Mouse (Mus musculus) gonadal fat pad, adult 2 months (tissue): Measurements from ENCODE around the gene Pskh1. TPM values are rescaled to one million over a fixed set of nuclear protein-coding genes. Genes with fewer than 3 reads are reported as not detected.

Experiments
- DNase-seq: peaks from one replicate; pipeline ENCODE4 v3.0.0-alpha.2; 2012; ENCODE audit warnings: low read depth
- polyA plus RNA-seq: library from polyadenylated mRNA; depleted of rRNA; stranded (reverse); fragments of >200 nt; gene quantifications from 2 replicates; pipeline ENCODE4 v1.2.3, GENCODE M21; 2012; rRNA removed

Gene Pskh1
- 47.8 and 51.9 TPM in 2 replicates for polyA plus RNA-seq

DNA sequence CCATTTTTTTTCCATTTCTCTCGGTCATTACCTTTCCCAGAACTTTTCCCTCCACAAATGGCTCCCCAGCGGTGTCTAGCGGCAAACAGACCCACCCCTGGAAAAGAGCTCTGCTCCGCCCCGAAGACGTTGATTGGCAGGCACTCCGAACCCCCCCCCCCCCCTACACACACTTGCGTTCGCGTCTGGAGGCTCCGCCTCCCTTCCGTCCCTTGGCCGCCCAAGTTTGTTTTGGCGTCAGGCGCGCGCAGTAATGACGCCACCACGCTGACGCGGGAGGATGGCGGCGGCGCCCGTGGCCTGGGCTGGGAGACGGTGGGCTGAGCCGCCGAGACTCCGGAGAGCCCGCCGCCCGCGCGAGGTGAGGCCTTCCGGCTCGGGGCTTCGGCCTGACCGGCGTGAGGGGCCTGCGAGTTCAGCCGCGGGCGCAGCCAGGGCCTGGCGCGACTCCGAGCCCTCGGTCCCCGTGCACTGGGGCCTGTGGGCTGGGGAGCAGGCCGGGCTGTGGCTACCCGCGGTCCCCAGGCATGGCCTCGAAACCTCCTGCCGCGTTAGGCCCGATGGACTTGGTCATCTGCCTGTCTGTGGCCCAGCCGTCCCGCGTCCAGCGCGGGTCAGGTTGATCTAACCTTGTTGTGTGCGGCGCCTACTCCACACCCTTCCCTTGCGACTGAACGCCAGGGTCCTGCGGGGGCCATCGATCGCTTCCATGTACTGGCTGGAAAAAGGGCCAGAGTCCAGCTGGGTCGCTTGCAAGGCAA, at the start of gene Pskh1:
Pskh1 (plus strand) TSS at position 262 of the 761 bp plus-strand sequence.
- no peak for DNase-seq

DNA sequence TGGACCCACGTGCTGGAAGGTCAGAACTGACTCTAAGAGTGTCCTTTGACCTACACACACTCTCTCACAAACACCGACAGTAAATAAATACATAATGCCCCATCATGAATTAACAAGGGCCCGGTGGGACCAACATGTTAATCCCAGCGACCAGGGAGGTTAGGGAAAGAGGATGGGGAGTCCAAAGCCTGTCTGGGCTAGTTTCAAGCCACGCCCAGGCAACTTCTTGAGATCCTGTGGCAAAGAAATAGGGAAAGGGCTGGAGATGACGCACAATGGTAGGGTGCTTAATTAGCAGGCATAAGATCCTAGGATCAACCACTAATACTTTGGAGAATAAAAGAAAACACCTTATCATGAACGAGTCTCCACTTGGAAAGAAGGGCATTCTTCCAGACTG, 49.6 kb upstream of the Pskh1 start:
- no peak for DNase-seq

DNA sequence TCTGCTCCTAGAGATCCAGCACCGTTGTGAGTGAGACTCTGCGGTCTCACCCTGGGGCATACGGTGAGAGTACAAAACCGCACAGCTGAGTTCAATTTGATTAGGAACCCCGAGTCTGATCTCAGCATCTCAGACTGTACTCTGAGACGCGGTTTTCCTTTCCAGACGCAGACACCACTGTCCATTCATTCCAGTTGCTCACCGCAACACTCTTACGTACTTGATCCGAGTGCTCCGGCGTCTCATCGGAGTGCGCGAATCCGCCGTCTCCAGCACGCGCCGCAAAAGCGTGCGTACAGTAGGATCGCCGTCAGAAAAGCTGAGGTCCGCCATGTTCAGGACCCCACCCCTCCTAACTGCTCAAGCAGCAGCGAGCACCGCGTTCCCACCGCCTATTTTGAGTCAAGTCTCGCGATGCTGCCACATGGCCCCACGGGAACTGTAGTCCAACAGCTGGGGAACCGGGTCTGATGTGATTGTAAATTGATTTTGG, 48.5 kb upstream of the Pskh1 start:
- no peak for DNase-seq

DNA sequence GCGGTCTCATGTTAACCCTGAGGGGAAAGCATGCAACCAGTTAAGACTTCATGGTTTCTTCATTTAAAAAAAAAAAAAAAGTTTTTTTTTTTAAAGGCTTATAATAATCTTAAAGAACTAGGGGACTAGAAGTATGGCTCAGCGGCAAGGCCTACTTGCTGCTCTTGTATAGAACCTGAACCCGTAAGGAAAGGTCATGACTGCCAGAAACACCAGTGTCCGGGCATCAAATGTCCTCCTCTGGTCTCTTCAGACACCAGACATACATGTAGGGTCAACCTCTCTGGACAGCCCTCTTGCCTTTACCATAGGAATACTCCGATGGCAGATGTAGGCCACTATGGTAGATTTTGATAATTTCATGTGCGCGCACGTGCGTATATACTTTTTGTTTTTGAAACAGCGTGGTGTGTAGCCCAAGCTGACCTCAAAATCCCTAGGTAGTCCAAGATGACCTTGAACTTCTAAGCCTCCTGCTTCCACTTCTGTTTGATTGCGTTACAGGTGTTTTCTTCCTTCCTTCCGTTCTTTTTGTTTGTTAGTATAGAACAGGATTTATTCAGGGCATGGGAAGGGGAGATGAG, 48.0 kb upstream of the Pskh1 start:
- DNase-seq, result no peak

DNA sequence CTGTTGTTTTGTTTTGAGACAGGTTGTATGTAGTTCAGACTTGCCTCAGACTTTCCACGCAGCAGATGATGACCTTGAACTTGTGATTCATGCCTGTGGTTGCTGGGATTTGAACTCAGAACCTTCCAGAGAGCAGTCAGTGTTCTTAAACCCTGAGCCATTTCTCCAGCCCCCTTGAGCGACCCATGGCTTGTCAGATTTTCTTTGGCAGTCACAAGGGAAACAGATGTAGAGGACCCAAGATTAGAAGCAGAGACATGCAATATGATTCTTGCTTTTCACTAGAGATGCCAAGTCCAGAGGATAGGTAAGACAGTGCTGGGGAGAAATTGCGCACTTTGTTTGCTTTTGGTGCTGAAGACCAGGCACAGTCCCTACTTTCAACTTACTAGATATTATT, 47.1 kb upstream of the Pskh1 start, which contains the start of gene Cenpt:
Cenpt (minus strand) TSS at position 101 of the 400 bp plus-strand sequence.
- DNase-seq, result no peak

DNA sequence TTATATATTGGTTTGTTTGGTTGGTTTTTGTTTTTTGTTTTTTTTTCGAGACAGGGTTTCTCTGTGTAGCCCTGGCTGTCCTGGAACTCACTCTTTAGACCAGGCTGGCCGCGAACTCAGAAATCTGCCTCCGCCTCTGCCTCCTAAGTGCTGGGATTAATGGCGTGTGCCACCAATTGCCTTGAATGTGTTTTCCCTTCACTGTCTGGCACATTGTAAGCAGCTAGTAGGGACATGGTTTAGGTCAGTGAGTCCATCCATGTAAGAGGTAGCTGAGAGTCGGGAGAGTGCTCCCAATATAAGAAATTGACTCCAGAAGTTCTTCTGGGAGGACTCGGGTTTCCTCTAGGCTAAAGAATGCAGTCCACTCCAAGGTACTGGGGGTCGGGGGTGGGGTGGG, 45.9 kb upstream of the Pskh1 start:
- no peak for DNase-seq

DNA sequence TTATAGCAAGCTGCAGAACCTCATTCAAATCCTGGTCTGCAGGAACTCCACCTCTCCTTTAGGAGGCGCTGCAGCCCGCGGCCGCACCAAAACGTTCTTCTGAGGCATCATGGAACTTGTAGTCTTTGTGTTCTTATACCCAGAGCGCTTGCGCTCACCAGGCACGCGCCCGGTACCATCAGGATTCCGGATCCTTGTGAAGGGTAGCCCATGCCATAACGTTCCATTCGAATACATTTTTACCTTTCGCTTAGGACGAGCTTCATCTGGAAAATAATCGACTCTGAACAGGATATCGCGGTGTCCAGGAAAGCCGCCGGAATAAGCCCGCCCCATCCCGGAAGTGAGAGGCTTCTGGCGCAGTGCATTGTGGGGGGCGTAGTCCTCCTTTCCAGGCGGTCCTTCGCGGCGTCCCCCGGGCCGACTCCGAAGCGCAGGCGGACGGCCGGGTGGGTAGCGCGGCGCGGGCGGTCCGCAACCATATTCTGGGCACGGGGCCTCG, 45.5 kb upstream of the Pskh1 start, which contains the start of gene Thap11:
Thap11 (plus strand) TSS at position 418 of the 502 bp plus-strand sequence.
- no peak for DNase-seq

DNA sequence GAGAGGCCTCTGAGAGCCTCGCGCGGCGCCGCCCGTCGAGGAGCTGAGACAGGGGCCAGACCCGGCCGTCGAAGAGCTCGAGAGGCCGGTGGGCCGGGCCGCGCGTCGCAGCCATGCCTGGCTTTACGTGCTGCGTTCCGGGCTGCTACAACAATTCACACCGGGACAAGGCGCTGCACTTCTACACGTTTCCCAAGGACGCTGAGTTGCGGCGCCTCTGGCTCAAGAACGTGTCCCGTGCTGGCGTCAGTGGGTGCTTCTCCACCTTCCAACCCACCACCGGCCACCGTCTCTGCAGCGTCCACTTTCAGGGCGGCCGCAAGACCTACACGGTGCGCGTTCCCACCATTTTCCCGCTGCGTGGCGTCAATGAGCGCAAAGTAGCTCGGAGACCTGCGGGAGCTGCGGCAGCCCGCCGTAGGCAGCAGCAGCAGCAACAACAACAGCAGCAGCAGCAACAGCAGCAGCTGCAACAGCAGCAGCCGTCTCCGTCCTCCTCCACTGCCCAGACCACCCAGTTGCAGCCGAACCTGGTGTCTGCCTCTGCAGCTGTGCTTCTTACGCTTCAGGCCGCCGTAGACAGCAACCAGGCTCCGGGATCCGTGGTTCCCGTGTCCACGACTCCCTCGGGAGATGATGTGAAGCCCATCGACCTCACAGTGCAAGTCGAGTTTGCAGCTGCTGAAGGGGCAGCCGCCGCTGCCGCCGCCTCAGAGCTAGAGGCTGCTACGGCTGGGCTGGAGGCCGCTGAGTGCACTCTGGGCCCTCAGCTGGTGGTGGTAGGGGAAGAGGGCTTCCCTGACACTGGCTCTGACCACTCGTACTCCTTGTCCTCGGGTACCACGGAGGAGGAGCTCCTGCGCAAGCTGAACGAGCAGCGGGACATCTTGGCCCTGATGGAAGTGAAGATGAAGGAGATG, 44.7 kb upstream of the Pskh1 start:
- DNase-seq, result no peak

DNA sequence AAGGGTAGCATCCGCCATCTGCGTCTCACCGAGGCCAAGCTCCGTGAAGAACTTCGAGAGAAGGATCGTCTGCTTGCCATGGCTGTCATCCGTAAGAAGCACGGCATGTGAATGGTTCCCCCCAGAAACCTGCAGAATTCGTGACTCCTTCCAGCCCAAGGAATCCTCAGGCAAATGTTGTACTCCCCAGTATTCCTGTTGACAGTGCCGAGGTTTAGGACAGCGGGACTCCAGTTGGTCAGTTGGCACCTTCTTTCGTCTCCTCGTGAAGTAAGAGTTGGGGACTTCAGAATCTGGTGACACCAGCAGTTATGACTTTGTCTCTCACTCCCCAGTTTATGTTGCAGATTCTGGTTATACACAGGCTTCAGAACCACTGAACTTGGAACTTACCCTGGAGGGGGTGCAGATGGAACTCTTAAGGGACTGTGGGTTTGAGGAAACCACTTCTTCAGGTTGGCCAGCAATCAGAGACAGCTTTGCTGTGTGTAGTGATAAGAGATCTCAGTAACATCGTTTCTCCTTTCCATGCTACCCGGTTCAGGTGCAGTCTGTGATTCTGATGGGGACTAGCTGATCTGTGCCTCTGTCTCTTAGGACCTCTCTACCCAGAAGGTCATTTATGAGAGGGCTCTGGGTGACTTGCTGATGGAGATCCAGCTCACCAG, 43.9 kb upstream of the Pskh1 start:
- DNase-seq, result no peak

DNA sequence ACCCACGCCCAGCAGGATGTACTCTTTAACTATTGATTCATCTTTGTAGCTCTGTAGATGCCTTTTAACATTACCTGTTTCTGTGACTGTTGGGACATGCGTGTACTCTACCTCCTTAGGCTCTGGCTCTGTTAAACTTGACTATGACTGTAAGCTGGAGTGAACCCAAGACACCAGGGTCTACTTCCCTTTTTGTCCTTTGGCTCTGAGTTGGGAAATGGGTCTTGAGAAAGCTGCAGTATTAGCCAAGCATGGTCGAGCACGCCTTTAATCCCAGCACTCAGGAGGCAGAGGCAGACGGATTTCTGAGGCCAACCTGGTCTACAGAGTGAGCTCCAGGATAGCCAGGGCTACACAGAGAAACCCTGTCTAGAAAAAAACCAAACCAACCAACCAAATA, 41.7 kb upstream of the Pskh1 start:
- no peak for DNase-seq

DNA sequence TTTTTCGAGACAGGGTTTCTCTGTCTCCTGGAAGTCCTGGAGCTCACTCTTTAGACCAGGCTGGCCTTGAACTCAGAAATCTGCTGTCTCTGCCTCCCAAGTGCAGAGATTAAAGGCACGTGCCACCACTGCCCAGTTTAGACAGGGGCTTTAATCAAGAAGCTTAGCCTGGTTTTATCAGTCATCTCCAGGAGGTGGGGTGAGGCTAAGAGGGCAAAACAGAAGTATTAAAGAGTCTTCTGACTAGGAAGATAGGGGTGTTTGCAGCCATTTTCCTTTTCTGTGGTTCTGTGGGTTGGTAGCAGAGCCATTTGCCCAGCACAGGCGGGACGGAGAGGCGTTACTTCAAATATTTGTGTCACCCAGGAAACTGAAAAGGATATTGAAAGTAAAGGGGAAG, 40.9 kb upstream of the Pskh1 start:
- no peak for DNase-seq

DNA sequence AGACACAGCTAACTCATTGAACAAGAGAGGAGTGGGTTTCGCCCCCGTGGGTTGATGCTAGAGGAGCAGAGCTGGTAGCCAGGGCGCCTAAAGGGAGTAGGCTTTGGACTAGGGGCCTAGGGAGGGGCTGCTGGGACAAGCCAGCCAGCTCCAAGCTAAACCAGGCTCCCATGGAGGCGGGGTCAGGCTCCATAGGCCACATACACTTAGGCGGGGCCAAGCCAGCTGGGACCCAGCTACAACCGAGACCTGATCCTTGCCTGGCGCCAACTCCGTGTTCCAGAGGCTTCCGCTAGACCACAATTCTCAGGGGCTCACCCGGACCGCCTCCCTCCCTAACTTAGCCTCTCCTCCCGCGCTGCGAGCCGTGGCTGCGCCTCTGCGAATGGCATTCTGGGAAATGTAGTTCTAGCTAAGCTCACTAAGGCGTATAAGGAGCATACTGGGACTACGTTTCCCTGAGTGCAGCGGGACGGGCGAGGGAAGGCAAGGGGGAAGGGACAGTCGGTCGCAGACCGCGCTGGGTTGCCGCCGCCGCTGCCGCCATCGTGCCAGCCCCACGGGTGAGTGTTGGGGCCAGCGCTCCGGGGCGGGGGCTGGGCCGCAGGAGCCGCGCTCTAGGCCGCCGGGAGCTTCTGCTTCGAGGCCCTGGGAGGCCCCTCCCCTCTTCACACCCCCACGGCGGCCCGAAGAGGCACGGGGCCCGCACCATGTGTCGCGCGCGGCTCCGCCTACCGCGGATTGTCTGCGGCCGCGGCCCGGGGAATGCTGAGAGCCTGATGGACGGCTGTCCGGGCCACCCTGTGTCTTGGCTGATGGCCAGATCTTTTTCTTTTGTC, 39.9 kb upstream of the Pskh1 start, which contains the start of gene Nutf2:
Nutf2 (plus strand) TSS at position 438 of the 839 bp plus-strand sequence.
- DNase-seq, result peak; percentile 86

DNA sequence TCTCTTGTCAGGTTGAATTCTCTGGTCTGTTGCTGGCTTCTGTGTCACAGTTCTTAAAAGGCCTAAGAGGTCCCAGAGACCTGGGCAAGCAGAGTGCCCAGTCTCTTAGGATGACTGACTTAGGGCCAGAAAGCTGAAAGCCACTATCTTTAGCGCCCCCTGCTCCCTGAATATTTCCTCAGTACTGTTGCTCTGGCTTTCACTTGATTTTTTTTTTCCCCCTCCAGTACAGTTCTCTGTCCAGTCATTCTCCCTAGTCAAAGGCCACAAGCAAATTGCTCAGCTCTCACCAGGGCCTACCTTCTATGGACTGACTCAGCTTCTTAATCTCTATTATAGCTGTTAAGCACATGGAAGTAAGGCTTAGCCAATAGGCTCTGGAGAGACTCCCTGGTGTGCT, 38.3 kb upstream of the Pskh1 start:
- DNase-seq, result no peak

DNA sequence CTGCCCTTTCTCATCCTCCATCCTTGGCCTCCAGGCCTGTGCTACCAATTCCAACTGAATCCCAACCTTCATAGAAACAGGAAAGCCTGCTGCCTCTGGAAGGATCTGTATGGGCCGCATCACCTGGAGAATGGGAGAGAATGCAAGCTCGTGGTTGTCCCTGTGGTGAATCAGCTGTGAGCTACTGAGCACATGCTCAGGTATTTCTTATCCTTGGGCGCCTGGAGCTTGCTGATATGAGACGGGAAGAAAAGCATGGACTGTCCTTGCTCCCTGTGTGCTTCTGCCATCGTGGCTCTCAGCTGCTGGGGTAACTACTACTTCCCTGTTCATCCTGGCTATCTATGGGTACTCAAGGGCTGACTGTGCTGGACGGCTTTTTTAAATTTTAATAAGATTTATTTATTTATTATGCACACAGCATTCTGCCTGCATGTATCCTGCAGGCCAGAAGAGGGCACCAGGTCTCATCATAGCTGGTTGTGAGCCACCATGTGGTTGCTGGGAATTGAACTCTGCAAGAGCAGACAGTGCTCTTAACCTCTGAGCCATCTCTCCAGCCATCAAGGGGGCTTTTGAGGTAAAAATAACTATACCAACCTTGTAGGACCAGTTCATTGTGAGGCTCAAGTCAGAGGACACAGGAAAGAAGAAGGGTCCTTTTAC, 33.7 kb upstream of the Pskh1 start:
- no peak for DNase-seq

DNA sequence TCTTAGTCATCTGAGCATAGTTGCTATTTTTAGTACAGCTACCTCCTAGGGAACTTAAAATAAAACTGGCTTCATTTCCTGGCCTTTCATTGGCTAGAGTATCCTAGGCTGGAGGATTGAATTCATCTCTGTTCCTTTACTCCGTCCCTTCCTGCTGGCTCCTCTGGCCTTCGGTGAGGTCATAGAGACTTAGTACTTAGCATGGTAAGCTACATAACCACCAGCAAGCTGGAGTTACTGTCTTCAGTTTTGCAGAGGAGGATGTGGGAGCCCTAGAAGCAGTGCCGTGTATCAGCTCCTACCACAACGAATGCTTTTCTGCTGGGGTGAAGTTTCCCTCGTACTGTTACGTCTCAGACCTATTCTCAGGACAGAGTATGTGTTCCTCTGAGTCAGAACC, 25.9 kb upstream of the Pskh1 start:
- no peak for DNase-seq

DNA sequence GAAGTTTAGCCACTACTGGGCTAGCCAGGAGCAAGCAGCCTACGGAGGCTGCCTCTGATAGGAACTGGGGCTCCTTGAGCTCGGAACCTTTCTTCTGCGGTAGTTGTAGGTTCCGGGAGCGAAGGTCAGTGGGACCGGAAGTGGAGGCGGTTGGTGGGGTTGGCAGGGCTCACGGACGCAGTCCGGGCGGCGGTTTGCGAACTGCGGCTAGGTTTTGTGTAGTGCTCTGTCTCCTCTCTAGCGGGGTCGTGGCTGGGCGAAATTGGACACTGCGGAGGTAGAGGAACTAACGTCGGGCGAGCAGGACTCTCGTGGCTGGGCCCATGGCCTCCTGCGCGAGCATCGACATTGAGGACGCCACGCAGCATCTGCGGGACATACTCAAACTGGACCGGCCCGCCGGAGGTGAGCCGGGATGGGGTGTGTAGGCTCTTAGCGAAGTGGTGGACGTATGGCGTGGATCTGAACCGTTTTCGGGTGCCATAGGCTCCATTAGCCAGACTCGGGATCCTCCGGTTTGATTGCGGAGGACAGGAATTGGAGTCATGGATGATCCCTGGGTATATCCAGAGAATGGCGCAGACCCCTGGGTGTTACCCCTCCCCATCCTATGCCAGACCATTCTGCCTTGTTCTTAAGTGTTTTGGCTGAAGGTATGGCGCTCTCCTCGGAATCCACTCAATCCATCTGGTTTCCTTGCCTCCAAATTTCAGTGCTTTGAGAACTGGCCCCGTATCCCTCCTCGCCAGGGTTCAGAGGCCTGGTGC, 19.3 kb upstream of the Pskh1 start, which contains the start of gene Edc4:
Edc4 (plus strand) TSS at position 128 of the 767 bp plus-strand sequence.
- DNase-seq, result no peak

DNA sequence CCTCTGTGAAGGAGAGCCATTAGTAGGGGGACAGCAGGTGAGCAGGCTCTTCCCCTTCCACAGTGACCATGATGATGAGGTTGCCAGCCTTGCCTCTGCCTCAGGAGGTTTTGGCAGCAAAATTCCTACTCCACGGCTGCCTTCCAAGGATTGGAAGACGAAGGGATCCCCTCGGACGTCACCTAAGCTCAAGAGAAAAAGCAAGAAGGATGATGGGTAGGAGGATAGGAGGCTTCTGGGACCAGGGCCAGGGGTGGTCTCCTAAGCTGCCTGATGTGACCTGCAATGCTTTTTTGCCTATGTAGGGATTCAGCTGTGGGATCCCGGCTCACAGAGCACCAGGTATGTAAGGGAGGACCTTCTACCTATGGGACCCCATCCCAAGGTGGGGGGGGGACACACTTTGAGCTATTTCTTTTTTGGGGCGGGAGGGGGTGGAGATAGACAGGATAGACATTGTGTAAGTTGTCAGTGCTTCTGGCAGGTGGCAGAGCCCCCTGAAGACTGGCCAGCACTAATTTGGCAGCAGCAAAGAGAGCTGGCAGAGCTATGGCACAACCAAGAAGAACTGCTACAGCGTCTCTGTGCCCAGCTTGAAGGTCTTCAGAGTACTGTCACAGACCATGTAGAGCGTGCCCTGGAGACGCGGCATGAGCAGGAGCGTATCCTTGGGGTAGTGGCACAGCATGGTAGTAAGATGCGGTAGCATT, 10.3 kb upstream of the Pskh1 start:
- no peak for DNase-seq

DNA sequence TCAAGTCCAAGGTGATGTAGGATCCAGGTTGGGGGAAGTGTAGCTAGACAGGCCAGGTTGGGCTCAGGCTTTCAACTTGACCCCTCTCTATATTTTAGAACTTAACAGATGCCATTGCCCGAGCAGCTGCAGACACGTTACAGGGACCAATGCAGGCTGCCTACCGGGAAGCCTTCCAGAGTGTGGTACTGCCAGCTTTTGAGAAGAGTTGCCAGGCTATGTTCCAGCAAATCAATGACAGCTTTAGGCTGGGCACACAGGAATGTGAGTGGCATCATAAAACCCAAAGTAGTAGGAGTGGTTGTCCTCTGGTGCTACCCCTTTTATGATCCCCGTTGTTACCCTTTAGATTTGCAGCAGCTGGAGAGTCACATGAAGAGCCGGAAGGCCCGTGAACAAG, 9.4 kb upstream of the Pskh1 start:
- no peak for DNase-seq
